Mouse (Mus musculus) myocyte (in vitro differentiated cells): ENCODE results near the gene Bicc1. TPM values are rescaled to one million over a fixed set of nuclear protein-coding genes. Genes with fewer than 3 reads are reported as not detected.

Experiments used
- H3K27me3 ChIP-seq: one replicate; pipeline ENCODE4 v1.6.1; 2011; ENCODE audit not compliant: control insufficient read depth, insufficient read depth, insufficient read length
- H3K36me3 ChIP-seq: one replicate; pipeline ENCODE4 v1.6.1; 2011; ENCODE audit not compliant: control insufficient read depth, insufficient read depth
- H3K4me2 ChIP-seq: one replicate; pipeline ENCODE4 v1.6.1; 2011; ENCODE audit warnings: low read depth, control low read depth
- H3K4me3 ChIP-seq: one replicate; pipeline ENCODE4 v1.5.1; 2011; ENCODE audit warnings: mild to moderate bottlenecking, control low read depth, moderate library complexity
- H3K79me2 ChIP-seq: one replicate; pipeline ENCODE4 v1.6.1; 2011; ENCODE audit not compliant: control insufficient read depth, insufficient read depth
- H3ac ChIP-seq: one replicate; pipeline ENCODE4 v1.6.1; 2011; ENCODE audit not compliant: control insufficient read depth, insufficient read length
- CEBPB ChIP-seq: IDR thresholded peaks from 2 replicates; pipeline ENCODE4 v1.6.1; 2011; ENCODE audit warnings: mild to moderate bottlenecking, moderate library complexity; ENCODE audit not compliant: poor library complexity, insufficient read depth, severe bottlenecking
- E2F4 ChIP-seq: IDR thresholded peaks from one replicate; pipeline ENCODE4 v1.6.1; 2011; ENCODE audit warnings: mild to moderate bottlenecking, control low read depth, moderate library complexity; ENCODE audit not compliant: insufficient read depth
- MAX ChIP-seq: IDR thresholded peaks from one replicate; pipeline ENCODE4 v1.6.1; 2011; ENCODE audit warnings: low read depth, mild to moderate bottlenecking, control low read depth
- MYOD1 ChIP-seq, 3 experiments: IDR thresholded peaks; one replicate each; pipeline ENCODE4 v1.6.1; 2011; ENCODE audit warnings: control low read depth in 2 of 3, low read depth in 2 of 3, mild to moderate bottlenecking in 2 of 3, moderate library complexity in 1 of 3; ENCODE audit not compliant: insufficient read length in 2 of 3, control insufficient read depth in 1 of 3
- MYOG ChIP-seq, 3 experiments: IDR thresholded peaks; one replicate each; pipeline ENCODE4 v1.6.1; 2011; ENCODE audit warnings: control low read depth in 2 of 3, low read depth in 2 of 3, mild to moderate bottlenecking in 2 of 3; ENCODE audit not compliant: insufficient read length in 2 of 3, control insufficient read depth in 1 of 3, insufficient read depth in 1 of 3
- POLR2A ChIP-seq: IDR thresholded peaks from one replicate; pipeline ENCODE4 v1.6.1; 2011; ENCODE audit warnings: low read depth, mild to moderate bottlenecking, control low read depth, moderate library complexity; ENCODE audit not compliant: insufficient read length
- POLR2AphosphoS2 ChIP-seq: IDR thresholded peaks from one replicate; pipeline ENCODE4 v1.6.1; 2011; ENCODE audit warnings: low read depth, control low read depth; ENCODE audit not compliant: insufficient read length
- REST ChIP-seq: IDR thresholded peaks from one replicate; pipeline ENCODE4 v1.6.1; 2011; ENCODE audit warnings: mild to moderate bottlenecking, control low read depth, moderate library complexity; ENCODE audit not compliant: insufficient read depth, insufficient read length
- SRF ChIP-seq: IDR thresholded peaks from one replicate; pipeline ENCODE4 v1.6.1; 2011; ENCODE audit warnings: low read depth; ENCODE audit not compliant: control insufficient read depth, insufficient read length
- TCF12 ChIP-seq: IDR thresholded peaks from one replicate; pipeline ENCODE4 v1.6.1; 2011; ENCODE audit warnings: mild to moderate bottlenecking, control low read depth; ENCODE audit not compliant: poor library complexity, insufficient read depth, severe bottlenecking
- TCF3 ChIP-seq: IDR thresholded peaks from one replicate; pipeline ENCODE4 v1.6.1; 2011; ENCODE audit warnings: low read depth, control low read depth; ENCODE audit not compliant: insufficient read length
- USF1 ChIP-seq: IDR thresholded peaks from one replicate; pipeline ENCODE4 v1.6.1; 2011; ENCODE audit warnings: low read depth, mild to moderate bottlenecking, control low read depth, moderate library complexity
- polyA plus RNA-seq: library from polyadenylated mRNA; unstranded; fragments of >200 nt; fragmentation: generic; extraction: Trizol; gene quantifications from one replicate; pipeline ENCODE4 v1.2.1, GENCODE M21; 2012; ENCODE audit warnings: missing spikeins

Gene Bicc1
- polyA plus RNA-seq, 1 experiment = 4.6 TPM

DNA sequence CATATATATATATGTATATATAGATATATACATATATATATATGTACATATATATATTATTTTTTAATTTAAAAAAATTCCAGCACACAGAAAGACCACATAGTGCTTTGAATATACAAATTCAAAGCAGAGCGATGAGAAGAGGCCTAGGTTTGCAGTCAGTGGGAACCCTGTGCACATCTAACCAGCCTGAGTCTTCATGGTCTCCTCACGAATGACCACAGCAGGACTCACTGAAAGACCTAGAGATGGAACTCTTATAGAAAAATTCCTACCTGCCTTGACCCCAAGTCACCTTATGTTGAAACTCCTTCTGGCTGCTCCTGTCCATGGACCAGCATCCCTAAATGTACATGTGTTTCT lies 165.4 kb downstream of the Bicc1 start:
- no peaks in the 10 kb centered on the region for H3K79me2 ChIP-seq
- TF ChIP-seq TCF12 (no peak), CEBPB (no peak), USF1 (no peak), E2F4 (no peak), MYOG (IDR thresholded peaks at IDR 0.05; ENCODE audit: control insufficient read depth in 1 of 3, insufficient read depth in 1 of 3, insufficient read length in 2 of 3, low read depth in 2 of 3) (no peak), MAX (no peak), REST (no peak), TCF3 (no peak), POLR2A (no peak), MYOD1 (IDR thresholded peaks at IDR 0.05; ENCODE audit: control insufficient read depth in 1 of 3, insufficient read length in 2 of 3, low read depth in 2 of 3) (no peak), POLR2AphosphoS2 (no peak), SRF (no peak)

DNA sequence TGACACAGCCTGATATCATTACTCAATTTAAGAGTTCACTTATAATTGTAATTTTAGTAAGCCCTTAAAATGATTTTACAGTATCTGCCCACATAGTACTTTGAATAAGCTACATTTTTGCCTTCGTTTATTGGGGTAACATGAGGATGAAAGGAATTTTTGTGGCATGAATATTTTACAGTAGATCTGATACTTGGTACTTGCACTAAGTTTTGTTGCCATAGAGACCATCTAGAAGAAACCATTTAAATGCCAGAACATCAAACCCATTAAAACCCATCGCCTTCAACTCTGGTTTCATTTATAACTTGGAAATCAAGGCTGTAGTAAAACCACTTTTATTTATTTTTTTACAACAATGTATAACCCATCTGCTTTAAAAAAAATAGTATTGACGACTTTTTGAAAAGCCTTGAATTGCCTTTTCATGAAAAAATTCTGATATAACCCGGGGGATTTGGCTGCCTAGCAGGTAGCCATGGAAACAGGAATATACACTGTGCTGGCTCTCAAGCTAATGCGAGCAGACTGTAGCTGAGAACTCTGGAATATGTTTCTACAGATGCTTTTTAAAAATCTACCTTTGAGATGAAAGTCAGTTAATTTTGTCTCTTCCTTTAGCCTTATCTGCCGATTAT lies 165.9 kb downstream of the Bicc1 start:
- TF ChIP-seq MAX = no peak
- no peak for TF ChIP-seq REST
- no peaks in the 10 kb centered on the region for H3K79me2 ChIP-seq
- no peak overlapping the region for H3ac ChIP-seq
- no peaks in the 10 kb centered on the region for H3K36me3 ChIP-seq
- H3K4me3 ChIP-seq = no peak overlapping the region
- H3K27me3 ChIP-seq = no peaks in the 10 kb centered on the region
- no peak overlapping the region for H3K4me2 ChIP-seq

More for the DNA sequence above, 165.4 kb downstream of the Bicc1 start:
- Histone ChIP-seq H3K27me3 (no peaks in the 10 kb centered on the region), H3K4me2 (no peak overlapping the region), H3K4me3 (no peak overlapping the region), H3K36me3 (no peaks in the 10 kb centered on the region), H3ac (no peak overlapping the region)

DNA sequence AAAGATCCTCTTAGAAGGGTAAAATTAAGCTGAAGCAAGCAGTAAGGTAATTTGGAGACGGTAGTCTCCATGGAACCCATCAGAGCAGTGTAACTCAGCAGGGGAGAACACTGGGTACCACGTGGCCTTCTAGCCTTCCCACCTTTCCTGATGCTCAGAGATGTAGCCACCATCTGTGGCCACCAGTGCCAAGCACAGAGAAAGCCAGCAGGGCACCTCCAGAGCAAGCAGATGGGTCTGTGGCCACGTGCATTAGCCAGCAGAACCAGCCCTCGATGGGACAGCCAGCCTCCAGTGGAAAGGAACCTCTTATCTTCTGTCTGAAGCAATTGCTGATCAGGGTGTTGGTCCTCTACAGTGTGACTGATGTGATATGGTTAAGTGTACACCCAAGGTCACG lies 172.1 kb downstream of the Bicc1 start:
- no peak for TF ChIP-seq MYOD1 (IDR thresholded peaks at IDR 0.05; ENCODE audit: control insufficient read depth in 1 of 3, insufficient read length in 2 of 3, low read depth in 2 of 3)
- TF ChIP-seq POLR2A = no peak
- no peak for TF ChIP-seq MAX
- no peak for TF ChIP-seq TCF3
- TF ChIP-seq SRF = no peak
- no peak for TF ChIP-seq CEBPB
- no peak for TF ChIP-seq E2F4
- no peak for TF ChIP-seq REST
- TF ChIP-seq POLR2AphosphoS2 = no peak
- TF ChIP-seq MYOG (IDR thresholded peaks at IDR 0.05; ENCODE audit: control insufficient read depth in 1 of 3, insufficient read depth in 1 of 3, insufficient read length in 2 of 3, low read depth in 2 of 3) = no peak
- TF ChIP-seq TCF12 = no peak
- no peak overlapping the region for H3ac ChIP-seq
- H3K79me2 ChIP-seq = no peaks in the 10 kb centered on the region
- no peak overlapping the region for H3K4me2 ChIP-seq
- no peaks in the 10 kb centered on the region for H3K36me3 ChIP-seq
- H3K4me3 ChIP-seq = no peak overlapping the region
- H3K27me3 ChIP-seq = no peaks in the 10 kb centered on the region

DNA sequence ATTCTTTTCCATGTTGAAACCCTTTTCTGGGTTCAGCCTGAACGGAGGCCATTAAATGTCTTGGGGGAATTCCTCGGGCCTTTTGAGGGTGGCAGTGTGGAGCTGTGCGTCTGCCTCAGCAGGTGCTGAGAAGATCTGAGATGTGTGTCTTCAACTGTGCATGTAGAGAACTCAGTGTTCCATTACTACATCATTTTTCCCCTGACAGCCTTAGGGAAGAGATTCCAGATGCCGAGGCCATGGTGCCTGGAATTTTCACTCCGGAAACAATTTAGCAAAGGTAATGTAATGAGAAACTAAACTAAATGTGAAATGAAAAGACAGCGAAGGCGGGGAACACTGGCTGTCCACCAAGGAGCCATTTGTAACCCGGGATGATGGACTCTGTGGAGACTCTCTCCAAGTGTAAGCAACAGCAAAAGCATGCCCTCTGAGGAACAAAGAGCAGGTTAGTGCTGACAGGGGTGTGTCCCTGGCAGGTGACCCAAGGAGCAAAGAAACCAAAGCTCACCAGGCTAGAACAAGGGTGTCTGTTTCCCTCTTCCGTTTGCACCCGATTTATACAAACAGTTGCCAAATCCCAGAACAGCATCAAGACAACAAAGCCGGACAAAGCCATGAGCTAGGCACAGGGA lies 176.3 kb downstream of the Bicc1 start:
- no peak overlapping the region for H3ac ChIP-seq
- no peak overlapping the region for H3K4me3 ChIP-seq
- no peaks in the 10 kb centered on the region for H3K79me2 ChIP-seq
- no peaks in the 10 kb centered on the region for H3K27me3 ChIP-seq
- TF ChIP-seq TCF3 (no peak), REST (no peak), POLR2AphosphoS2 (no peak), SRF (no peak), MYOG (IDR thresholded peaks at IDR 0.05; ENCODE audit: control insufficient read depth in 1 of 3, insufficient read depth in 1 of 3, insufficient read length in 2 of 3, low read depth in 2 of 3) (no peak), E2F4 (no peak), MAX (no peak), USF1 (no peak), MYOD1 (IDR thresholded peaks at IDR 0.05; ENCODE audit: control insufficient read depth in 1 of 3, insufficient read length in 2 of 3, low read depth in 2 of 3) (no peak), TCF12 (no peak), POLR2A (no peak), CEBPB (no peak)
- H3K4me2 ChIP-seq = no peak overlapping the region
- no peaks in the 10 kb centered on the region for H3K36me3 ChIP-seq

DNA sequence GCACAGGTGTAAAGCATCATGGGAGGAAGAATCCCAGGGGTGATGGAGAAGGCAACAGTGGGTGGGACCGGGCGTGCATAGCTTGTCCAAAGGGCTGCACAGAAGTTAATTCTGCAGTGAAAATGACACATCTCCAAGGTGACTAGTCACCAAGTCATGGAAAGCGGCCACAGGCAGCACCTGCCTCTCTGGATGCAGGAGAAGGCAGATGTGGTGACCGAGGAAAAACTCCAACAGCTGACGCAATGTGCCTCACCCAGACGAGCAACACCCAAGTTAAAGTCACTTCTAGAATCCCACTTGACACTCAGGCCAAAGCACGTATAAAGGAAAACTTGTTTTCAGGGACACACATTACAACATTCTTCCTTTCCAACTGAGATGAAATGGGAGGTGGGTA lies 177.3 kb downstream of the Bicc1 start:
- H3K4me2 ChIP-seq = no peak overlapping the region
- TF ChIP-seq TCF12 (no peak), POLR2AphosphoS2 (no peak), MYOG (IDR thresholded peaks at IDR 0.05; ENCODE audit: control insufficient read depth in 1 of 3, insufficient read depth in 1 of 3, insufficient read length in 2 of 3, low read depth in 2 of 3) (no peak), CEBPB (no peak), USF1 (no peak), REST (no peak), MAX (no peak)

More for the DNA sequence above, 177.3 kb downstream of the Bicc1 start:
- H3K79me2 ChIP-seq = no peaks in the 10 kb centered on the region
- H3K4me3 ChIP-seq = no peak overlapping the region
- H3ac ChIP-seq = no peak overlapping the region
- no peaks in the 10 kb centered on the region for H3K27me3 ChIP-seq
- H3K36me3 ChIP-seq = no peaks in the 10 kb centered on the region
